Mouse (Mus musculus) CD4-positive, CD25-positive, alpha-beta regulatory T cell, adult 2 months (primary cell): ENCODE results near the gene Gm10799.
"Not testable (repeated sequence)": the region's sequence is repeated elsewhere in the genome, so short reads cannot be mapped to it uniquely, and the experiment has no call there.

ENCODE experiments used
- DNase-seq: peaks from one replicate; pipeline ENCODE4 v3.0.0-alpha.2; 2012; ENCODE audit warnings: low read depth, low spot score

The Gm10799 gene

DNA sequence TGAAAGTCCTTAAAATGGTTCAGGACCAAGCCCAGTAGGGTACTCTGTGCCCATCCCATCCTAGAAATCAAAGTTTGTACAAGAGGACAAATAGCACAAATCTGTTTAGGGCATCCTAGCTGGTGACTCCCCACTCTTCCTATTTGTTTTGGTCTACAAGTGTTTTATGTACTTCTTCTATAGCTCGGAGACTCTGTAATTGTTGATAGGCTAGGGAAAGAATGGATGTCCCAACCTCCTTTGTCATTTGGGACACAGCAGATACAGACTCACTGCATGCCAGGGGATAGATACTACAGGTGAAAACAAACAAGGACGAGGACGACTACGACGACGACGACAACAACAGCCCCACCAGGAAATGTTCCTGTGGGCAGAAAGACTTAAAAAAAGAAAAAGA is at the start of gene Gm10799:
Gm10799 (minus strand) TSS at position 101 of the 400 bp plus-strand sequence.
- not testable (repeated sequence) for DNase-seq

DNA sequence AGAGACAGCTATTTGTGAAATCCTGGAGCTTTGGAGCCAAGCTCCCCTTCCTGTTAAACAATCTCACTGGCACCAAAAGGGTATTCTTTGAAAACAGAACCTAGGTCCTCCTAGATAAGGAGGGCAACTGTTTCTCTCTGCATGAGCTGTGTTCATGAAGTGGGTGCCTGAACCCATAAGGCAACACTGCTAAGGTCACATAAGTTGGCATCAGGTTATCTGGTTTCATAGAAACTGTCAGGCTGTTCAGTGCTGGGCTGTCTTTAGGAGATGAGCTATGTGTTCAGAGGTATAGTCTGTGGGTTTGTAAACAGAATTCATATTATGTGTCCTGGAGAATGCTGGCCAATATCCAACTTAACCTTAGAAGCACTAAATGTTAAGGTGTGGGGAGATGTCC is 48.8 kb upstream of the Gm10799 start:
- not testable (repeated sequence) for DNase-seq

DNA sequence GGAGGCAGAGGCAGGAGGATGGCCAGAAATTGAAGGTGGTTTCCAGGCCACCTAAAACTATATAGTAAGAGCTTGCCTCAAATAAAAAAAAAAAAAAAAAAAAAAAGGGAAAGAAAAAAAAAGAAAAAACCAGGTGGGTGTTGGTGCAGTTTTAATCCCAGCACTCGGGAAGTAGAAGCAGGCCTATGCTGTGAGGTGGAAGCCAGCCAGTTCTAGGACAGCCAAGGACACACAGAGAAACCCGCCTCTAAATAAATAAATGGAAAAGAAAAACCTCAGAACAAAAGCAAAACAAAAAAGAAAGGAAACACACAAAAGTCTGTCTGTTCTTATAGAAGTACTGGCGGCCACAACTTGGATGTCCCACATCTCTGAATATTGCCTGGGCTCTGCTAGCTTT is 46.5 kb upstream of the Gm10799 start:
- no peak for DNase-seq

DNA sequence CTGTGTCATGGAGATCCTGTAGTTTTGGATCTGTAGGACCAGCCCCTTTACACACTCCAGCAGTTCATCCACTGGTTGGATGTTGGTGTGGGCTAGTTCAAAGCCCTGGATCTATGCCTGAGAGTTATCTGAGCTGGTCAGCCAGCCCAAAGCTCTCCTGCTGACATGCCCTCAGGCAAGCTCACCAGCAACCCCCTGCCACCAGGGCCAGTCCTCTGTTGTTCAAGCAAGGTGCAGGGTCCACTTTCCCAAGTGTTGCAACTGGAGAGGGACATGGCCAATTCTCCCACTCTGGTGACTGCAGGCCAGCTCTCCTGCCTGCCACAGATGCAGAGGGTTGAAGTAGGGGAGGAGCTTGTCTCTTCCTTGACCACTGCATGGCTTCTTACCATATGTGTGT is 45.2 kb upstream of the Gm10799 start:
- not testable (repeated sequence) for DNase-seq

DNA sequence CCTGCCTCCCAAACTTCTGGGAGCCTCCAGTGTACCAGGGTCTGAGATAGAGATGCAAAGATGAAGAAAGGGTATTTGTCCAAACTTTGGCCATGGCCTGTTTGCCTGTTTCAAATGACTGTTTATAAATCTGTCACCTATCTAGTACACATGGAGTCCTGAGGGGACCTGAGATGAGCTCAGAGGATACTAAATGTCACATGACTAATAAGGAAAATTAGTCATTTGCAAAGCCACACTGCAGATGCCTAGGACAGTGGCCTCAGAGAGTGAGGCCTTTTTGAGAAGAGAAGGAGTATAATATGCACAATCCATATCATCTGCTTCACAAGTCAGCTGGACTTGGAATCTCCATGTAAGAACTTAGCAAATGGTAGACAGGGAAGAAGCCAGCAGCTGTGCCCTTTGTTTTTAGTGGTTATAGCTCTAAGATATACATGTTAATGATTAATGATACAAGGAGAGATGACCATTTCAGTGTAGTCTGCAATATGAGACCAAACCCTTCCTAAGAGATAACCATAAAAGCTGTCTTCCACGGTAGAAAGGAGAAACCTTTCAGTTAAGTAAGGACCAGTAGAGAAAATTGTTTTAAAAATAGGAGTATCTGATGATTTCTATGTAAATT is 42.9 kb upstream of the Gm10799 start:
- DNase-seq: not testable (repeated sequence)

DNA sequence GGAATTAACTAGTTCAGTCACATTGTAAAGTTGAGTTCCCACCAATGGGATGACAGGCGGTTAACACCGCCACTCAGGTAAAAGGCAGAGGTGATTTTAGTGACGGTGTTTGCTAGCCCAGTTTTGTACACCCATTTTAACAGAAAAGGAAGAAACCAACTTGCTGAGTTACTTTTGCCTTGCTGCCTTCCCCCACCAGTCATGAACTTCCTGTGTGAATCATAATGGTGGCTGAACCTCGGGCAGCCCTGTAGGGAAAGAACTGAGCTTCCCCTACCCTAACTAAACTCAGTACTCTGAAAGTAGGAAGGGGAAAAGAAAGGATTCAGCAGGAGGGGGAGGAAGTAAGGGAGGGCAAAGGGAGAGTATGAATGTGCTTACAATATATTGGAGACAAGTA is 41.7 kb upstream of the Gm10799 start:
- DNase-seq: no peak

DNA sequence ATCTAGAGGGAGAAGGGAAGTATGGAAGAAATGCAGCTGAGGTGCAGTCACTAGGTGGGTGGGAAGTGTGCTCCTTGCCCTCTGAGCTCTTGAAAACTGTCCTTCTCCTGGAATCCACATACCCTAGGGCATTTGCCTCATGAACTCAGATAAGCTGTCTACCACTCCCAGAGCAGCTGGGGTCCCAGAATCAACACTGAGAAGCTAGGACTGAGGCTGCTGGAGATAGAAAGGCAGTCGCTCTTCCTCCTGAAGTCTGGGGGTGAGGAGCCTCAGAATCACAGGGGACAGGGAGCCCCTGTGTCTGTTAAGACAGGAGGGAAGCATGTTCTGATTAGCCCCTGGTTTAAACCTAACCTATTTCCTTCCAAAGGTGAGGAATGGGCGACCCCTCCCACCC is 41.2 kb upstream of the Gm10799 start:
- DNase-seq: no peak

DNA sequence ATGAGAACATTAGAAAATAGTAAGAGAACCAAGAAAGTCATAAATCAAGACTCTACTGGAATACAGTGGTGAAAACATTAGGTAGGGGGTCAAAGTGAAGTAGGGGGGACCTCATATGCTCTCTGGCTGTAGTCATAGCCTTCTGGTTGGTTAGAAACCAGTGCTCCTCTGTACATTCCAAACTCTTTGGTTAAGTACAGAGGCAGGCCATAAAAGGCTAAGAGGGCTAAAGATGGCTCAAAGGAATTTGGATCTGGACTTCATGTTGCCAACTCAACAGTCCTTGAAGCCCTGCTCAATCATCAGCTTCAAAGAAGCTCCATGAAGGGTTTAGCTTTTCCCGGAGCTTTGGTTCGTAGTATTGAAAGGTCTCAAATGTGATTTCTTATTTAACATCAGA is 40.7 kb upstream of the Gm10799 start:
- not testable (repeated sequence) for DNase-seq

DNA sequence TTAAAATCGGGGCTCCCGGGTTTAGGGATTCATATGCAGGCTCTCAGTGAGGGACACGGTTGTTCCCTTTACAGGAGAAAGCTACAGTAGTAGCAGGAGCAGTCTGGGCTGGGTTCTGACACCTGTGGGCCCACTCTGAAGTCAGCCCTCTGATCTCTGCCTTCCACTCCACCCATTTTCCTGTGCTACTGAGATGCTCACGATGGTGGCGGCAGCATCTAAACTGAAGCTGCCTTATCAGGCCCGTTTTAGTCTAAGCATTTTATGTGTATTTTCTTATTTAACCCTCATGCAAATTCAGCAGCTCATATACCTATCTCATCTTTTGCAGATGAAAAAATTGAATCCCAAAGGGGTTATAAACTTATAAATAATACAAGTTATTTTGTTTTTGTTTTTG is 36.5 kb upstream of the Gm10799 start:
- no peak for DNase-seq

DNA sequence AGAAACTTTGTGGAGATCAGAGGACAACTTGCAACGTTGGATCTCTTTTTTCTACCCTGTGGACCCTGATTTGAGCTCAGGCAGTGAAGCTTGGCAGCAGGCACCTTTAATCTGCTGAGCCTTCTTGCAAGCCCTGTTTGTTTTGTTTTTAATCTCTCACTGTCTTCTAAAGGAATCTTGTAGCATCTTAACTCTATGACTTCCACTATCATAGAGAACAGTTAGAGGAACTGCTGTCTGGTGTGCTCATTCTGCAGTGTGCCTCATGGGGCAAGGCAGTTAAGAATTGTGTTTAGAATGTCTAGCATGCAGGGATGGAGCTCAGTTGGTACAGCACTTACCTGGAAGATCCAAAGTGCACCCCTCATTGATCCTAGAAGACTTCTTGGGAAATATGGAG is 31.6 kb upstream of the Gm10799 start:
- no peak for DNase-seq

DNA sequence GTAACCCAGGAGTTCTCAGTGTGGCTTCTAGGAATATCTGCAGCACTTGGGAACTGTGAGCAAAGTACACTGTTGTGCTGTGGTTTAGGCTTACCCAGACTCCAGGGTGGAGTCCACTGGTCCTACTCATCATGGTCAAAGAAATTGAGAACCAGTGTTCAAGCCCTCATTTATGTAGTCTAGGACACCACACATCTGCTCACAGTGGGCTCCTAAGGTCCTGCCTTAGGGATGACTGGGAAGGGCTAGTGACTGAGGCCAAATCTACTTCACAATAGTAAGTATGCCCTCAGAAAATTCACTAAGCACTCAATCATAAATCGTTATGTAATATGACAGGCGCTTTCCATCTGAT is 30.9 kb upstream of the Gm10799 start:
- DNase-seq: no peak

DNA sequence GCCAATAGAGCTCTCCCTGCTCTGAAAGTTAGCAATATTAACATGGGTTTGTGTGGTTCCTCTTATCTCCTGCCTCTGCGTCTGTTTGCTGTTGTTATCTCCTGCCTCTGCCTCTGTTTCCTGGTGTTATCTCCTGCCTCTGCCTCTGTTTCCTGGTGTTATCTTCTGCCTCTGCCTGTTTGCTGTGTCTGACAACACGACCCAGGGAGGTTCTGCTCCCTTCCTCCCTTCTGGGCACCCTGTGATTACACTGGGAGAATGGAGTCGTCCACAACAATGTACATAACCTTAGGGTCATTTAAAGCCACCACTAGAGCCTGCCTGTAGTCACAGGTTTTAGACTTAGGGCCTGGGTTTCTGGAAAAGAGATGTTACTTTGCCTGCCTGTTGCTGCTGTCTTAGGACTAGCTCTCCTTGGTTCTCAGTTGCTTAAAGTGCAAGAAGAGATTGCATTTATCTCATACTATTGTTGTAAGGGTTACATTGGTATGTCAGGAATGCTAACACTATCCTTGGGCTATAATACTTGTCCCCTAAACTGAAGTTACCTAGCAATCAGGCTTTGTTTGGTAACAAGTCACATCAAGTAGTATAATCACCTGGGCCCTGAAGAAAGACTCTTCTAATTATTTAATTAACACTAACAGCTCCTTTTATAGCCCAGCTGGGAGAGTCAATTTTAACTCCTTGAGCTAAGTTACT is 30.3 kb upstream of the Gm10799 start:
- DNase-seq: no peak

DNA sequence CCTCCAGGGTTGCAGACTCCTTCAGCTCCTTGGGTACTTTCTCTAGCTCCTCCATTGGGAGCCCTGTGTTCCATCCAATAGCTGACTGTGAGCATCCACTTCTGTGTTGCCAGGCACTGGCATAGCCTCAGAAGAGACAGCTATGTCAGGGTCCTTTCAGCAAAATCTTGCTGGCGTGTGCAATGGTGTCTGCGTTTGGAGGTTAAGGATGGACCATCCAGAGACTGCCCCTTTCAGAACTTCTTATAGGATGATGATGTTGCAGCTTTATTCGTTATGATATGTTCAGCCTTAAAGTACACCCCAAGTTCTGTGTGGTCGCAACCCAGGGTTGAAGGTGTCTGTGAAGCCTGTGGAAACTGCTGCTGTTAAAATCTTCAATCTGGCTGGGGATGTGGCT is 29.0 kb upstream of the Gm10799 start:
- not testable (repeated sequence) for DNase-seq

DNA sequence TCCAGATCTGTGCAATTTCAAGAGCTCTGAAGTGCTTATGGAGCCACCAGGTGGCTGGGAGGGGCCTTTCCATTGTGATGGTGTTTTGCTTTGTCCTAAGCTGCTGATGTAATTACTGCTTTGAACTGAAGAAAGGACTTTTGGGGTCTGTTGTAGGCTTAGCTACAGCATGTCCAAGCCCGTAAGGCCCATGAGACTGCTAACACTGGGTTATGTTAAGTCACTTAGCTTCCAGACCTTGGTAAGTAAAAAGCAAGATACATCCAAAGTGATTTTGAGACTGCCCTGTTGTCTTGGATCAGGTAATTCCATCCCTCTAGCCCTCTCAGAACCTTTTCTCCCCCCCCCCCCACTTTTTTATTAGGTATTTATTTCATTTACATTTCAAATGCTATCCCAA is 28.4 kb upstream of the Gm10799 start:
- DNase-seq: not testable (repeated sequence)

DNA sequence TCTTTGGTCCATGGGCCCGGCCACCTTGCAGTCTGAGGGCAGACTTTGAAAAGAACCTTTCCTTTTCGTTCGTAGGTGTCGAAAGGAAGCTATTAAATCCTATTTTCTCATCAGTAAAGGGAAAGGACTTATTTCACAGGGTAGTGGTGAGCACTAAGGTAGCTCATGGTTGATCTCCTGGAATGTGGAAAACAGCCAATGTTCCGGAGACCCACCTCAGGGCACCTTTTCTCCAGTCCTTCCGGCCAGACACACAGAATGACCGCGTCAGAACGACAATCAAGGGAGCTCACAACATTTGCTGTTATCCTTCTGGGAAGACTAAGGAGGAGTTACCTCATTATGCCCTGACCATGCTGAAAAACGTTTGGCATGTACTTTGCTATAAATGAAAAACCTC is 27.9 kb upstream of the Gm10799 start:
- DNase-seq: no peak

DNA sequence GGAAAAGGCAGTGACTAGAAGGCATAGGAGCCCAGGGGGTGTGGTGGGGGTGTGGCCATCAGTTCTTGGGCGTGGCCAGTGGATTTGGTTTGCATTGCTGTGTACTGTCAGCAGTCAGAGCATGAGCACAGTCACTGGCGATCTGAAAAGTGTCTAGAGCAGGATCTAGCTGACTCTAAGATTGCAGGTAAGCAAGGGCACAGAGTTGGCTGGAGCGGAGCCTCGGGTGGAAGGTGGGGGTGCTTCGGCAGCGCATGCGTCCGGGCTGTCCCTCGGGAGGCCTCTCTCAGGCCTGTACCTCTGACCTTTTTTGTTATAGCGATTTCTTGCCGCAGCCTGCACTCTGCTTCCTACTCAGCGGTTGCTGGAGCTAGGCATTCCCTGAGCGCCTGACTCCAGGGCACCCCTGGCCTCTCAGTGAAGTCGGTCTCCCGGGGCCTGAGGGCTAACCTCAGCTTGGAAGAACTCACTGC is 27.4 kb upstream of the Gm10799 start, which contains the start of gene Cd59a:
Cd59a (plus strand) TSS at position 61 of the 473 bp plus-strand sequence.
- DNase-seq: peak; percentile 56

DNA sequence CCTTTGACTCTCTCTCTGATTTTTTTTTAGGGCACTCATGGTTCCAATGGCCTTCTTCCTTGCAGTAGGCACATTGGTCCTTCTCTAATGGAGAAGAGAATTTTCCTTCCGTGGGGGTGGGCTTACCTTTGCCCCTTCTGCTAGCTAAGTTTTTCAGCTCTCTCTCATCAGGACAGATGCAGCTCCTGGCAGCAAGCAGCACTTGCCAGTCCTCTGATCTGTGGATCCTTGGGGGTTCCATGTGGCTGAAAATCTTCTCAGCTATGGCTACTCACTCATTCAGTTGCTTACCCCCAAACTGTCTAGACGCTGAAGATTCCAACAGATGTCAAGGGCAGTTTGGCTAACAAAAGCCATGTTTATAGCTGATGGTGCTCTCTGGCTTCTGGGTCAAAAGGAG is 25.0 kb upstream of the Gm10799 start:
- DNase-seq: no peak

DNA sequence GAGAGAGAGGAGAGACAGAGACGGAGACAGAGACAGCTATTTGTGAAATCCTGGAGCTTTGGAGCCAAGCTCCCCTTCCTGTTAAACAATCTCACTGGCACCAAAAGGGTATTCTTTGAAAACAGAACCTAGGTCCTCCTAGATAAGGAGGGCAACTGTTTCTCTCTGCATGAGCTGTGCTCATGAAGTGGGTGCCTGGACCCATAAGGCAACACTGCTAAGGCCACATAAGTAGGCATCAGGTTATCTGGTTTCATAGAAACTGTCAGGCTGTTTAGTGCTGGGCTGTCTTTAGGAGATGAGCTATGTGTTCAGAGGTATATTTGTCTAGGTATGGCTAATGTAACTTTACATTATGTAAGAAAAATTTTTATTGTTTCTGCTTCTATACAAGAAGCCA is 19.2 kb upstream of the Gm10799 start:
- DNase-seq: not testable (repeated sequence)

DNA sequence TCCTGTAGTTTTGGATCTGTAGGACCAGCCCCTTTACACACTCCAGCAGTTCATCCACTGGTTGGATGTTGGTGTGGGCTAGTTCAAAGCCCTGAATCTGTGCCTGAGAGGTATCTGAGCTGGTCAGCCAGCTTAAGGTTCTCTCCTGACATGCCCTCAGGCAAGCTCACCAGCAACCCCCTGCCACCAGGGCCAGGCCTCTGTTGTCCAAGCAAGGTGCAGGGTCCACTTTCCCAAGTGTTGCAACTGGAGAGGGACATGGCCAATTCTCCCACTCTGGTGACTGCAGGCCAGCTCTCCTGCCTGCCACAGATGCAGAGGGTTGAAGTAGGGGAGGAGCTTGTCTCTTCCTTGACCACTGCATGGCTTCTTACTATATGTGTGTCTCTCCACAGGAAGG is 15.7 kb upstream of the Gm10799 start:
- not testable (repeated sequence) for DNase-seq

DNA sequence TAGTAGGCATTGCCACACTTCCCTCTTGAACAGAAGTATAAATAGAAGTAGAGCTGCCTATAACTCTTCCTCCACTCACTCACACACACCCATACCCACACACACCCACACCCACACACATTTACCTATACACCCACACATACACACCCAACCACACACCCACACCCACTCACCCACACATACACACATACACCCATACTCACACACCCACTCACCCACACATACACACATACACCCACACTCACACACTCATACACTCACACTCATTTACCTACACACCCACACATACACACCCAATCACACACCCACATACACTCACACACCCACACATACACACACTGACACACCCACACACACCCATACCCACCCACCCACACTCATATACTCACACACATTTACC is 14.1 kb upstream of the Gm10799 start:
- no peak for DNase-seq

DNA sequence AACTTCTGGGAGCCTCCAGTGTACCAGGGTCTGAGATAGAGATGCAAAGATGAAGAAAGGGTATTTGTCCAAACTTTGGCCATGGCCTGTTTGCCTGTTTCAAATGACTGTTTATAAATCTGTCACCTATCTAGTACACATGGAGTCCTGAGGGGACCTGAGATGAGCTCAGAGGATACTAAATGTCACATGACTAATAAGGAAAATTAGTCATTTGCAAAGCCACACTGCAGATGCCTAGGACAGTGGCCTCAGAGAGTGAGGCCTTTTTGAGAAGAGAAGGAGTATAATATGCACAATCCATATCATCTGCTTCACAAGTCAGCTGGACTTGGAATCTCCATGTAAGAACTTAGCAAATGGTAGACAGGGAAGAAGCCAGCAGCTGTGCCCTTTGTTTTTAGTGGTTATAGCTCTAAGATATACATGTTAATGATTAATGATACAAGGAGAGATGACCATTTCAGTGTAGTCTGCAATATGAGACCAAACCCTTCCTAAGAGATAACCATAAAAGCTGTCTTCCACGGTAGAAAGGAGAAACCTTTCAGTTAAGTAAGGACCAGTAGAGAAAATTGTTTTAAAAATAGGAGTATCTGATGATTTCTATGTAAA is 13.2 kb upstream of the Gm10799 start:
- DNase-seq: not testable (repeated sequence)

DNA sequence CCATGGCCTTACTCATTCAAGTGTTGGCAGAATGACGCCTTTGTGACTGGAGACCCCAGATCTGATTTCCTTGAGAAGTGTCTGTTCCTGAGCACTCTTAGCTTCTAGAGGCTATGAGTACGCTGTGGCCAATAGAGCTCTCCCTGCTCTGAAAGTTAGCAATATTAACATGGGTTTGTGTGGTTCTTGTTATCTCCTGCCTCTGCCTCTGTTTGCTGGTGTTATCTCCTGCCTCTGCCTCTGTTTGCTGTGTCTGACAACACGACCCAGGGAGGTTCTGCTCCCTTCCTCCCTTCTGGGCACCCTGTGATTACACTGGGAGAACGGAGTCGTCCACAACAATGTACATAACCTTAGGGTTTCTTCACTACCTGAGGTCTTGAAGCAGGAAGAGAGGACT is 9.9 kb upstream of the Gm10799 start:
- not testable (repeated sequence) for DNase-seq

DNA sequence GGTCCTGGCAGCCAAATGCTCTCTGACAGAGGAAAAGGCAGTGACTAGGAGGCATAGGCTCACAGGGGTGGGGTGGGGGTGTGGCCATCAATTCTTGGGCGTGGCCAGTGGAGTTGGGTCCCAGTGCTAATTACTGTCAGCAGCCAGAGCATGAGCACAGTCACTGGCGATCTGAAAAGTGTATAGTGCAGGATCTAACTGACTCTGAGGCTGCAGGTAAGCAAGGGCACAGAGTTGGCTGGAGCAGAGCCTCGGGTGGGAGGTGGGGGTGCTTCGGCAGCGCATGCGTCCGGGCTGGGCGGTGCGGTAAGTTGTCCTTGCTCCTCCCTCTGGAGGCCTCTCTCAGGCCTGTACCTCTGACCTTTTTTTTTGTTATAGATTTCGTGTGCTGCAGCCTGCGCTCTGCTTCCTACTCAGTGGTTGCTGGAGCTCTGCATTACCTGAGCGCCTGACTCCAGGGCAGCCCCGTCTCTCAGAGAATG is 1.4 kb upstream of the Gm10799 start, which contains the start of gene Cd59b:
Cd59b (plus strand) TSS at position 146 of the 482 bp plus-strand sequence.
- peak; percentile 69 for DNase-seq
